Mouse (Mus musculus): ENCODE measurements around the gene Rassf6. TPM values are rescaled to one million over a fixed set of nuclear protein-coding genes. Genes with fewer than 3 reads are reported as not detected.

Rassf6 gene
- polyA plus RNA-seq, 1 experiment from 2014 or later = 18.1 TPM

DNA sequence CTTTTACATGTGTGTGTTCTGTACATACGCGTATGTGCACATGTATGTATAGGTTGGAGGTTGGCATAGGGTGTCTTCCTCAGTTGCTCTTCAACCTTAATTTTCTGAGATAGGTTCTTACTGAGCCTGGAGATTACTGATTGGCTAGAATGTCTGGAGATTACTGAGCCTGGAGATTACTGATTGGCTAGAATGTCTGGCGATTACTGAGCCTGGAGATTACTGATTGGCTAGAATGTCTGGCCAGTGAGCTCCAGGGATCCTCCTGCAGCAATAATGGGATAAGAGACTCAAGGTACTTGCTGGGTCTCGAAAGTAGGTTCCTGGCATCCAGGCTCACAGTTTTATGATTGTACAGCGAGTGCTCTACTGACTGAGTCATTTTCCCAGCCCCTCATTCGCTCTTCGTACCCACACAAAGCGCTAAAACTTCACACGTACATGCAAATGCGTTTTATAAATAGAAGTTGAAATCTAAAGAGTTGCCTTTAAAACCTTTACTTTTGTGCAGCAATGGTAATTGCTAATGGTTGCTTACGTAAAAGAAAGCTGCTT, 78.7 kb downstream of the Rassf6 start:
- 93% methylated on average over 11 of the region's 11 CpGs for WGBS
- no peak overlapping the region for H3K4me2 ChIP-seq (replicated peaks; ENCODE audit: low read depth, low read length)
- no peaks in the 10 kb centered on the region for H3K4me1 ChIP-seq (ENCODE audit: insufficient read depth, low read length)
- H3K9ac ChIP-seq (replicated peaks; ENCODE audit: low read length) = no peak overlapping the region
- no peak overlapping the region for H3K4me3 ChIP-seq (ENCODE audit: low read length)
- no peaks in the 10 kb centered on the region for H3K9me3 ChIP-seq (ENCODE audit: low read length)
- no peaks in the 10 kb centered on the region for H3K36me3 ChIP-seq (ENCODE audit: insufficient read depth, low read length)
- H3K27me3 ChIP-seq (ENCODE audit: insufficient read depth, low read length) = no peaks in the 10 kb centered on the region
- H3K27ac ChIP-seq (ENCODE audit: low read length) = no peak overlapping the region
- ATAC-seq (ENCODE audit: low FRiP score, low TSS enrichment) = no peak

DNA sequence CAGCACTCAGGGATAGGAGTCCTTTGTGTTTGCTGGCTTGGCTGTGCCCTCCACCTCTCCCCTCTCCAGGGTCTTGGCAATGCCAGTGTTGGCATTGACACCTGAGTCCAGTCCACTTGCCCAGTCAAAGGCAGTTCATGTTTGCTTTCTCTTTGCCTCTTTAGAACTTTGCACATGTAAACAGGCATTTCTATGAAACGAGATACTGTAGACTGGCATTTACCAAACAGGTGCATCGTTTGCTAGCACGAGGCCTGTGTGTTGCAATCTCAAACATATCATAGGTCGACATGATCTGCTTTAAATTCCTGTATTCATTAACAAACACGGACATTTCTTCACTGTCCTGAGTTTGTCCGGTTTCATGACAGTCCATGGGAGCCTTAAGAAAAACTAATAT, 79.7 kb downstream of the Rassf6 start, which contains the start of gene 5830473C10Rik:
5830473C10Rik (plus strand) TSS at position 365 of the 400 bp plus-strand sequence.
- Histone ChIP-seq H3K9ac (replicated peaks; ENCODE audit: low read length) (no peak within 1 kb of the TSS), H3K27me3 (ENCODE audit: insufficient read depth, low read length) (no peaks in the 10 kb centered on the region), H3K27ac (ENCODE audit: low read length) (no peak within 1 kb of the TSS), H3K9me3 (ENCODE audit: low read length) (no peaks in the 10 kb centered on the region), H3K4me3 (ENCODE audit: low read length) (no peak within 1 kb of the TSS), H3K36me3 (ENCODE audit: insufficient read depth, low read length) (no peaks in the 10 kb centered on the region), H3K4me2 (replicated peaks; ENCODE audit: low read depth, low read length) (no peak within 1 kb of the TSS), H3K4me1 (ENCODE audit: insufficient read depth, low read length) (no peaks in the 10 kb centered on the region)
- WGBS = 88% methylated on average over 6 of the region's 6 CpGs
- ATAC-seq (ENCODE audit: low FRiP score, low TSS enrichment) = no peak

DNA sequence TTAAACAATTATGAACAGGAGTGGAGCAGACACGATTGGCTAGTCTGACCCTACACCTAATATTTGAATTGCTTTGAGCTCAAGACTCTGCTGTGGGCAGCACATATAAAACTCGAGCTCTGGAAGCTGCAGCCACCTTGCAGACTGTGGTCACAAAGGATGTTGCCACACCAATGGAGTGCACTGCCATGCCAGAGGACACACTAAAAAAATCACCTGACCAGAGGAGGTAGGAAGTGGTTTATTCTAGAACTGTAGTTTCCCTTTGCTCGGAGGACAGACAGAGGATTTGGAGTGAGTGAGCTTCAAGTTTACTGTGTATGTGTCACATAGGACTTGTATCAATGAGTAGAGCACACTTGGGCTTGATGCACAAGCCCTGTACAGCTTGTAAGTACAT, 84.4 kb downstream of the Rassf6 start:
- no peak overlapping the region for H3K4me3 ChIP-seq (ENCODE audit: low read length)
- no peak for ATAC-seq (ENCODE audit: low FRiP score, low TSS enrichment)
- WGBS = 80% methylated on average over 3 of the region's 3 CpGs
- no peak overlapping the region for H3K4me2 ChIP-seq (replicated peaks; ENCODE audit: low read depth, low read length)
- H3K27ac ChIP-seq (ENCODE audit: low read length) = no peak overlapping the region
- H3K9me3 ChIP-seq (ENCODE audit: low read length) = no peaks in the 10 kb centered on the region
- H3K4me1 ChIP-seq (ENCODE audit: insufficient read depth, low read length) = no peaks in the 10 kb centered on the region
- H3K36me3 ChIP-seq (ENCODE audit: insufficient read depth, low read length) = no peaks in the 10 kb centered on the region
- no peaks in the 10 kb centered on the region for H3K27me3 ChIP-seq (ENCODE audit: insufficient read depth, low read length)
- no peak overlapping the region for H3K9ac ChIP-seq (replicated peaks; ENCODE audit: low read length)

Other genes with a start within 250 kb of the Rassf6 start
- 15.6 and 20.6 TPM in 2 replicates for gene Alb, start 179.8 kb downstream of the Rassf6 start, polyA plus RNA-seq (2015; fragmentation: Nextera tagmentation; extraction: Ambion mirVana)
- gene Afp, start 149.9 kb downstream of the Rassf6 start, polyA plus RNA-seq (2015; fragmentation: Nextera tagmentation; extraction: Ambion mirVana) = 122 and 139 TPM in 2 replicates
- 11.6 and 12.8 TPM in 2 replicates for gene Afm, start 121.7 kb downstream of the Rassf6 start, polyA plus RNA-seq (2015; fragmentation: Nextera tagmentation; extraction: Ambion mirVana)
- gene 5830473C10Rik, start 79.5 kb downstream of the Rassf6 start, polyA plus RNA-seq (2015; fragmentation: Nextera tagmentation; extraction: Ambion mirVana) = 0.35 and 0.39 TPM in 2 replicates
- 0.14 TPM in 1 of 2 replicates, not detected in the other for gene Cxcl5, start 118.7 kb upstream of the Rassf6 start, polyA plus RNA-seq (2015; fragmentation: Nextera tagmentation; extraction: Ambion mirVana)
- 1.5 and 1.9 TPM in 2 replicates for gene Ppbp, start 127.9 kb upstream of the Rassf6 start, polyA plus RNA-seq (2015; fragmentation: Nextera tagmentation; extraction: Ambion mirVana)
- 39.7 and 44.8 TPM in 2 replicates for gene Pf4, start 131.8 kb upstream of the Rassf6 start, polyA plus RNA-seq (2015; fragmentation: Nextera tagmentation; extraction: Ambion mirVana)
- gene Cxcl3, start 145.4 kb upstream of the Rassf6 start, polyA plus RNA-seq (2015; fragmentation: Nextera tagmentation; extraction: Ambion mirVana) = not detected in 2 replicates
- gene Cxcl15, start 153.9 kb upstream of the Rassf6 start, polyA plus RNA-seq (2015; fragmentation: Nextera tagmentation; extraction: Ambion mirVana) = 0.61 TPM in 1 of 2 replicates, not detected in the other